Mouse (Mus musculus) liver, embryonic 14.5 days (tissue): ENCODE results near the gene Ltb.

Experiments
- CTCF ChIP-seq: IDR thresholded peaks from 2 replicates; pipeline ENCODE4 v1.5.1; 2016; ENCODE audit warnings: antibody characterized with exemption, low read depth, control low read depth
- EP300 ChIP-seq: IDR thresholded peaks from 2 replicates; pipeline ENCODE4 v1.6.1; 2016; ENCODE audit warnings: antibody characterized with exemption, low read depth

- no peak for TF ChIP-seq CTCF
- no peak for TF ChIP-seq EP300
Measured at GRCm38 (mm10) chr17:35180093-35180492, 14.1 kb upstream of the Ltb start.
